Comparison of ENCODE assay signal across 8 mouse cellular contexts in genomic region chr12:101028954-101029731, GRCm38 (mm10). TPM values are rescaled to one million over a fixed set of nuclear protein-coding genes. Genes with fewer than 3 reads are reported as not detected.
DNase-seq lines count a peak whose midpoint lies in the region; ATAC-seq and TF ChIP-seq lines count a peak whose summit lies in the region.

Gene Ccdc88c (minus strand): TSS chr12:101029056.

- H3K4me1 ChIP-seq in bone marrow macrophage, adult 2 months (ENCODE audit: control insufficient read depth, insufficient read depth, low read length): no peaks in the 10 kb centered on the region
- peaks cover 30% of the 10 kb centered on the region for H3K4me1 ChIP-seq in embryonic facial prominence, embryonic 15.5 days
- H3K4me1 ChIP-seq in limb, embryonic 14.5 days (ENCODE audit: control insufficient read depth, insufficient read depth, low read length): peaks cover 14% of the 10 kb centered on the region
- peaks cover 31% of the 10 kb centered on the region for H3K4me1 ChIP-seq in midbrain, embryonic 16.5 days (ENCODE audit: control insufficient read depth, insufficient read depth, low read length)

- H3K9ac ChIP-seq in embryonic facial prominence, embryonic 15.5 days: peak within 1 kb of the TSS; percentile 40
- peak within 1 kb of the TSS; percentile 57 for H3K9ac ChIP-seq in limb, embryonic 14.5 days (ENCODE audit: low read depth, low read length, severe bottlenecking)
- H3K9ac ChIP-seq in midbrain, embryonic 16.5 days (ENCODE audit: low read depth, low read length): peak within 1 kb of the TSS; percentile 90

- H3K36me3 ChIP-seq in embryonic facial prominence, embryonic 15.5 days: no peaks in the 10 kb centered on the region
- H3K36me3 ChIP-seq in limb, embryonic 14.5 days (ENCODE audit: control insufficient read depth, insufficient read depth, low read length): no peaks in the 10 kb centered on the region
- H3K36me3 ChIP-seq in midbrain, embryonic 16.5 days (ENCODE audit: control insufficient read depth, insufficient read depth, low read length): no peaks in the 10 kb centered on the region

- peak; percentile 82 for ATAC-seq in embryonic facial prominence, embryonic 15.5 days (ENCODE audit: insufficient number of reproducible peaks, low FRiP score, low TSS enrichment, low read depth)
- peak; percentile 86 for ATAC-seq in limb, embryonic 14.5 days (ENCODE audit: low FRiP score, low read depth)
- peak; percentile 92 for ATAC-seq in midbrain, embryonic 16.5 days

- H3K9me3 ChIP-seq in embryonic facial prominence, embryonic 15.5 days (replicated peaks): no peaks in the 10 kb centered on the region
- no peaks in the 10 kb centered on the region for H3K9me3 ChIP-seq in limb, embryonic 14.5 days (ENCODE audit: control insufficient read depth, low read length)
- no peaks in the 10 kb centered on the region for H3K9me3 ChIP-seq in midbrain, embryonic 16.5 days (replicated peaks; ENCODE audit: control insufficient read depth, low read length, poor library complexity, severe bottlenecking)

- TF ChIP-seq CTCF in bone marrow macrophage, adult 2 months (IDR thresholded peaks at IDR 0.05; ENCODE audit: low read depth, low read length): peak; percentile 98

- under 1% methylated on average over 56 of the region's 56 CpGs for WGBS in embryonic facial prominence, embryonic 15.5 days
- under 1% methylated on average over 29 of the region's 56 CpGs for WGBS in limb, embryonic 14.5 days
- 2% methylated on average over 53 of the region's 56 CpGs for WGBS in midbrain, embryonic 16.5 days

- DNase-seq in CD4-positive helper T cell, adult 2 months (ENCODE audit: low read depth, low spot score): peak; percentile 97
- DNase-seq in heart, adult 9 months (ENCODE audit: low spot score in 2 of 2): peak; percentile 70 to 79
- DNase-seq in kidney, adult 9 months: peak; percentile 86
- DNase-seq in limb, embryonic 14.5 days (ENCODE audit: low spot score): peak; percentile 89
- DNase-seq in spleen, postnatal 14 days (ENCODE audit: low spot score in 2 of 2): peak; percentile 85 to 88

- no peak; the same call in 1 of the 2 replicates for TF ChIP-seq POLR2A in bone marrow macrophage, adult 2 months (IDR thresholded peaks at IDR 0.05; ENCODE audit: borderline replicate concordance, low read depth, low read length)
- TF ChIP-seq POLR2A in limb, embryonic 14.5 days (IDR thresholded peaks at IDR 0.05; ENCODE audit: borderline replicate concordance, extremely low read depth, insufficient read depth, insufficient read length): no peak

- peak within 1 kb of the TSS; percentile 71 for H3K4me3 ChIP-seq in bone marrow macrophage, adult 2 months (ENCODE audit: insufficient read depth, low read length)
- peak within 1 kb of the TSS; percentile 66 for H3K4me3 ChIP-seq in embryonic facial prominence, embryonic 15.5 days (replicated peaks)
- H3K4me3 ChIP-seq in limb, embryonic 14.5 days (replicated peaks; ENCODE audit: low read length): peak within 1 kb of the TSS; percentile 58
- H3K4me3 ChIP-seq in midbrain, embryonic 16.5 days (ENCODE audit: low read depth, low read length): peak within 1 kb of the TSS; percentile 80

- peak within 1 kb of the TSS; percentile 98 for H3K4me2 ChIP-seq in embryonic facial prominence, embryonic 15.5 days (replicated peaks)
- peak within 1 kb of the TSS; percentile 97 for H3K4me2 ChIP-seq in limb, embryonic 14.5 days (replicated peaks; ENCODE audit: low read depth, low read length, severe bottlenecking)
- peak within 1 kb of the TSS; percentile 76 for H3K4me2 ChIP-seq in midbrain, embryonic 16.5 days (ENCODE audit: low read length)

- peaks cover 26% of the 10 kb centered on the region for H3K27me3 ChIP-seq in embryonic facial prominence, embryonic 15.5 days
- H3K27me3 ChIP-seq in limb, embryonic 14.5 days (ENCODE audit: control insufficient read depth, insufficient read depth, low read length): peaks cover 26% of the 10 kb centered on the region
- no peaks in the 10 kb centered on the region for H3K27me3 ChIP-seq in midbrain, embryonic 16.5 days (ENCODE audit: control insufficient read depth, insufficient read depth, low read depth, low read length)

- H3K27ac ChIP-seq in bone marrow macrophage, adult 2 months (ENCODE audit: insufficient read depth, low read depth, low read length): no peak within 1 kb of the TSS
- H3K27ac ChIP-seq in embryonic facial prominence, embryonic 15.5 days (replicated peaks): peak within 1 kb of the TSS; percentile 77
- H3K27ac ChIP-seq in limb, embryonic 14.5 days (replicated peaks; ENCODE audit: low read depth, low read length): peak within 1 kb of the TSS; percentile 43; the same call in 1 of the 2 replicates
- H3K27ac ChIP-seq in midbrain, embryonic 16.5 days (ENCODE audit: low read length): peak within 1 kb of the TSS; percentile 88

RNA-seq across cellular contexts. Expression of gene Ccdc88c, which starts in this region (rescaled TPM):
- polyA plus RNA-seq in bone marrow macrophage, adult 2 months (2012; ENCODE audit: insufficient read depth, insufficient read length, missing spikeins): 0.76 TPM in 1 of 2 replicates, not detected in the other
- 6.7 and 7.3 TPM in 2 replicates for polyA plus RNA-seq in embryonic facial prominence, embryonic 15.5 days (2015; fragmentation: Nextera tagmentation; extraction: Ambion mirVana)
- polyA plus RNA-seq in limb, embryonic 14.5 days (2012; rRNA removed): 5.5 and 6.5 TPM in 2 replicates
- 4.9 and 5.2 TPM in 2 replicates for polyA plus RNA-seq in limb, embryonic 14.5 days (2014; fragmentation: Nextera tagmentation; extraction: Ambion mirVana)
- polyA plus RNA-seq in midbrain, embryonic 16.5 days (2015; fragmentation: Nextera tagmentation; extraction: Ambion mirVana): 12.0 and 12.5 TPM in 2 replicates

Comparison
In these comparisons a context has a peak if more than half of its experiments do, and no peak if none do; other contexts are left out.
1. H3K9ac ChIP-seq: peak in every context shown above with its lines; median percentile 90 in midbrain, embryonic 16.5 days; 57 in limb, embryonic 14.5 days; 40 in embryonic facial prominence, embryonic 15.5 days.